Mouse (Mus musculus) heart, embryonic 14.5 days (tissue): ENCODE data around the gene Aen. TPM values are rescaled to one million over a fixed set of nuclear protein-coding genes. Genes with fewer than 3 reads are reported as not detected.

Experiments
- ATAC-seq: fragments of 200-750 bp; cut with Nextera tagmentation; 2 replicates; pipeline ENCODE4 v1.8.0; 2017; ENCODE audit warnings: low read depth, moderate TSS enrichment; ENCODE audit not compliant: insufficient number of reproducible peaks, insufficient read depth, low FRiP score
- H3K27ac ChIP-seq, 2 experiments: fragments of 200-500 bp in 1 of 2; fragments of 300-500 bp in 1 of 2; sonication (generic) in 1 of 2; replicated peaks in 1 of 2; 2 replicates each; pipeline ENCODE4 v1.5.1; 2012 to 2014; ENCODE audit warnings: low read depth in 2 of 2, low read length in 2 of 2, control low read depth in 1 of 2, mild to moderate bottlenecking in 1 of 2, mixed read lengths in 1 of 2; ENCODE audit not compliant: control insufficient read depth in 1 of 2, insufficient read depth in 1 of 2
- H3K27me3 ChIP-seq: fragments of 300-500 bp; sonication (generic); 2 replicates; pipeline ENCODE4 v1.6.1; 2014; ENCODE audit warnings: mild to moderate bottlenecking, low read length, control low read depth; ENCODE audit not compliant: control insufficient read depth, insufficient read depth
- H3K36me3 ChIP-seq: fragments of 300-500 bp; sonication (generic); 2 replicates; pipeline ENCODE4 v1.6.1; 2014; ENCODE audit warnings: mild to moderate bottlenecking, control low read depth, low read length, mixed read lengths; ENCODE audit not compliant: control insufficient read depth, insufficient read depth
- H3K4me1 ChIP-seq, 2 experiments: fragments of 200-500 bp in 1 of 2; fragments of 300-500 bp in 1 of 2; sonication (generic) in 1 of 2; 2 replicates each; pipeline ENCODE4 v1.6.1; 2012 to 2014; ENCODE audit warnings: low read length in 2 of 2, control low read depth in 1 of 2, mixed read lengths in 1 of 2; ENCODE audit not compliant: control insufficient read depth in 2 of 2, insufficient read depth in 2 of 2
- H3K4me2 ChIP-seq: fragments of 300-500 bp; sonication (generic); 2 replicates; pipeline ENCODE4 v1.6.1; 2014; ENCODE audit warnings: mild to moderate bottlenecking, low read length
- H3K4me3 ChIP-seq, 2 experiments: fragments of 200-500 bp in 1 of 2; fragments of 300-500 bp in 1 of 2; sonication (generic) in 1 of 2; 2 replicates each; pipeline ENCODE4 v1.5.1; 2012 to 2014; ENCODE audit warnings: low read length in 2 of 2, mild to moderate bottlenecking in 2 of 2, control low read depth in 1 of 2, low read depth in 1 of 2, moderate library complexity in 1 of 2; ENCODE audit not compliant: control insufficient read depth in 1 of 2, insufficient read depth in 1 of 2
- H3K9ac ChIP-seq: fragments of 300-500 bp; sonication (generic); 2 replicates; pipeline ENCODE4 v1.6.1; 2014; ENCODE audit warnings: mild to moderate bottlenecking, low read length
- H3K9me3 ChIP-seq: fragments of 300-500 bp; sonication (generic); 2 replicates; pipeline ENCODE4 v1.6.1; 2016; ENCODE audit warnings: low read length, control low read depth; ENCODE audit not compliant: control insufficient read depth
- WGBS: fragments of 180-500 bp; shearing (Covaris S2); extraction: QIAGEN DNeasy Blood & Tissue Kit; methylation state at CpG from one replicate; pipeline ENCODE4 v1.1.7; 2014; 5-methylcytosine and 5-hydroxymethylcytosine counted together
- polyA plus RNA-seq: library from polyadenylated mRNA; unstranded; fragments of >200 nt; fragmentation: Nextera tagmentation; extraction: Ambion mirVana; gene quantifications from 2 replicates; pipeline ENCODE4 v1.2.1, GENCODE M21; 2014

Gene Aen
- polyA plus RNA-seq, 1 experiment from 2014 or later, result 25.3 TPM

- peaks cover 12 to 15% of the 10 kb centered on the region in 2 experiments for H3K4me1 ChIP-seq
- peak overlapping the region; percentile 66 for H3K4me2 ChIP-seq
- no peak for ATAC-seq
- no peak overlapping the region for H3K27ac ChIP-seq
- peak overlapping the region; percentile 15 to 25 for H3K4me3 ChIP-seq
- H3K9ac ChIP-seq, result peak overlapping the region; percentile 53; the same call in 1 of the 2 replicates
- no peaks in the 10 kb centered on the region for H3K9me3 ChIP-seq
- no peaks in the 10 kb centered on the region for H3K27me3 ChIP-seq
- peaks cover 9% of the 10 kb centered on the region; the same call in 1 of the 2 replicates for H3K36me3 ChIP-seq
- 11% methylated on average over 20 of the region's 20 CpGs for WGBS
Observed at GRCm38 (mm10) chr7:78912253-78912973, 16.8 kb downstream of the Aen start.

GRCm38 (mm10) chr7:78912974-78913474, 17.4 kb downstream of the Aen start, which contains the start of gene Isg20:
Gene Isg20 (plus strand): TSS chr7:78913424.
- H3K27me3 ChIP-seq, result no peaks in the 10 kb centered on the region
- H3K36me3 ChIP-seq, result peaks cover 9% of the 10 kb centered on the region; the same call in 1 of the 2 replicates
- H3K9ac ChIP-seq, result peak within 1 kb of the TSS; percentile 53; the same call in 1 of the 2 replicates
- peak within 1 kb of the TSS; percentile 66 for H3K4me2 ChIP-seq
- no peaks in the 10 kb centered on the region for H3K9me3 ChIP-seq
- H3K4me1 ChIP-seq, result peaks cover 12 to 15% of the 10 kb centered on the region in 2 experiments
- WGBS, result 73% methylated on average over 5 of the region's 5 CpGs
- no peak for ATAC-seq
- H3K27ac ChIP-seq, result no peak within 1 kb of the TSS
- peak within 1 kb of the TSS; percentile 15 to 25 for H3K4me3 ChIP-seq

GRCm38 (mm10) chr7:78913649-78914544, 18.2 kb downstream of the Aen start:
- 63% methylated on average over 19 of the region's 19 CpGs for whole genome bisulfite sequencing
- no peak overlapping the region for H3K27ac ChIP-seq
- no peaks in the 10 kb centered on the region for H3K9me3 ChIP-seq
- no peak; the same call in 1 of the 2 replicates for ATAC-seq
- H3K36me3 ChIP-seq, result peaks cover 9% of the 10 kb centered on the region; the same call in 1 of the 2 replicates
- peak overlapping the region; percentile 46 for H3K4me2 ChIP-seq
- H3K4me1 ChIP-seq, result peaks cover 12 to 15% of the 10 kb centered on the region in 2 experiments
- no peaks in the 10 kb centered on the region for H3K27me3 ChIP-seq
- H3K4me3 ChIP-seq, result no peak overlapping the region; a peak in 1 of 4 replicates
- H3K9ac ChIP-seq, result no peak overlapping the region

GRCm38 (mm10) chr7:78914545-78914845, 18.8 kb downstream of the Aen start:
- WGBS, result 73% methylated on average over 3 of the region's 3 CpGs
- Histone ChIP-seq H3K27me3 (no peaks in the 10 kb centered on the region; the same call in 1 of the 2 replicates), H3K4me1 (peaks cover 12 to 15% of the 10 kb centered on the region in 2 experiments), H3K4me2 (no peak overlapping the region), H3K27ac (no peak overlapping the region), H3K4me3 (no peak overlapping the region), H3K36me3 (peaks cover 3% of the 10 kb centered on the region; the same call in 1 of the 2 replicates), H3K9ac (no peak overlapping the region), H3K9me3 (no peaks in the 10 kb centered on the region)
- ATAC-seq, result no peak

GRCm38 (mm10) chr7:78914896-78915510, 19.3 kb downstream of the Aen start:
- H3K9ac ChIP-seq, result no peak overlapping the region
- H3K27ac ChIP-seq, result no peak overlapping the region
- no peak overlapping the region for H3K4me3 ChIP-seq
- no peaks in the 10 kb centered on the region for H3K36me3 ChIP-seq
- no peaks in the 10 kb centered on the region for H3K9me3 ChIP-seq
- H3K4me1 ChIP-seq, result peaks cover 12 to 15% of the 10 kb centered on the region in 2 experiments
- H3K27me3 ChIP-seq, result no peaks in the 10 kb centered on the region; the same call in 1 of the 2 replicates
- 78% methylated on average over 11 of the region's 11 CpGs for WGBS
- no peak overlapping the region for H3K4me2 ChIP-seq
- ATAC-seq, result no peak

- no peak for ATAC-seq
- WGBS, result 40% methylated on average over 4 of the region's 4 CpGs
Observed at GRCm38 (mm10) chr7:78918686-78919085, 23.0 kb downstream of the Aen start.

GRCm38 (mm10) chr7:78922506-78922905, 26.9 kb downstream of the Aen start:
- no peak for ATAC-seq
- H3K27me3 ChIP-seq, result no peaks in the 10 kb centered on the region; the same call in 1 of the 2 replicates

More at GRCm38 (mm10) chr7:78918686-78919085, 23.0 kb downstream of the Aen start:
- peaks cover 7% of the 10 kb centered on the region in 2 experiments for H3K4me1 ChIP-seq
- no peaks in the 10 kb centered on the region; the same call in 1 of the 2 replicates for H3K27me3 ChIP-seq
- H3K9me3 ChIP-seq, result no peaks in the 10 kb centered on the region
- no peak overlapping the region for H3K9ac ChIP-seq
- H3K27ac ChIP-seq, result no peak overlapping the region
- H3K4me3 ChIP-seq, result no peak overlapping the region
- no peak overlapping the region for H3K4me2 ChIP-seq
- no peaks in the 10 kb centered on the region for H3K36me3 ChIP-seq

More at GRCm38 (mm10) chr7:78922506-78922905, 26.9 kb downstream of the Aen start:
- H3K9ac ChIP-seq, result no peak overlapping the region
- H3K4me3 ChIP-seq, result no peak overlapping the region
- no peak overlapping the region for H3K27ac ChIP-seq
- H3K36me3 ChIP-seq, result no peaks in the 10 kb centered on the region
- no peak overlapping the region for H3K4me2 ChIP-seq
- no peaks in the 10 kb centered on the region for H3K9me3 ChIP-seq
- WGBS, result 83% methylated on average over 7 of the region's 7 CpGs
- H3K4me1 ChIP-seq, result no peaks in the 10 kb centered on the region
